Mouse (Mus musculus): ENCODE measurements around the gene 4933406M09Rik.

The 4933406M09Rik gene

DNA sequence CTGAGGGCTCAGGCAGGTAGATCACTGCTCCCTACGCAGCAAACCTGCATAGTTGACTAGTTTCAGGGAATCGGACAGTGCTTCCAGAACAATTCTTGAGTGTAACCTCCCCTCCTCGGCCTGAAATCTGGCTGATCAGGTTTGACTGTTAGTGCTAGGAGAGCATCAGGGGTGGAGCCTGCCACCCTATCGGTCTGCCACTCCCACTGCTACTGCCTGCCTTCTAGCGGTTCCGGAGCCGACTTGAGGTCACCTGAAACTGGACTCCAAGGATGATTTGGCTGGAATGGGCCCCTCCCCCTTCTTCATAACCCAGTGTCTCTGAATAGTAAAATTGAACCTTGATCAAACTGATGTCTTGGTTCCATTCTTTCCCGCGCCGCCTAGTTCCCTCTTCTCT, 47.3 kb downstream of the 4933406M09Rik start:
- no peak for DNase-seq (ENCODE audit: low spot score in 2 of 2)

DNA sequence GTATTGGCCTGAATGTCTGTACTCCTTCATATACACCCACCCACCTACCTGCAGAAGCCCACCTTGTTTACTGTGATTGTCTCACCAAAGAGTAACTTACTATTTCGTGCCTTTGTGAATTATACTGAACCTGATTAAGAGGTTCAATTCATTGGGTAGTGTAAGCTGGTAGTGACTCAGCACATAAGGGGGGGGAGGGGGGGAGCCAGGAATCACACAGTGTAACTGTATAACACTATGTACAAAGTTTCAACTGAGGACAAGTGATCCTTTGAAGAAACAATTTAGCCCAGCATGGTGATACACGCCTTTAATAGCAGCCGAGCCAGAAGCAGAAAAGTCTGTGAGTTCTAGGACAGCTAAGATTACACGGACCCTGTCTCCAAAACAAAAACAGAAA, 47.7 kb downstream of the 4933406M09Rik start:
- DNase-seq (ENCODE audit: low spot score in 2 of 2) = no peak

DNA sequence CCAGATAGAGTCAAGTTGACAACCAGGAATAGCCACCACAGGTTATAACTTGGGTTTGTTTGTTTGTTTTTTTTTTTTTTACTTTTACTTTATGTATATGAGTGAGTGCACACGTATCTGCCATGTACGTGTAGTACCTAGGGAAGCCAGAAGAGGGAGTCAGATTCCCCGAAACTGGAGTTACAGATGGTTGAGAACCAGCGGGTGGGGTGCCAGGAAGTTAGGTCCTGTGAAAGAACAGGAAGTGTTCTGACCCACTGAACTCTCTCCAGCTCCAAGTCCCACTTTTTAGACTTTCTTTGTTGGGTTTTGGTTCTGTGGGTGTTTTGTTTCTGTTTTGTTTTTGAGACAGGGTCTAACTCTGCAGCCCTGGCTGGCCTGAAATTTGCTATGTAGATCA, 49.7 kb downstream of the 4933406M09Rik start:
- no peak for DNase-seq (ENCODE audit: low spot score in 2 of 2)

DNA sequence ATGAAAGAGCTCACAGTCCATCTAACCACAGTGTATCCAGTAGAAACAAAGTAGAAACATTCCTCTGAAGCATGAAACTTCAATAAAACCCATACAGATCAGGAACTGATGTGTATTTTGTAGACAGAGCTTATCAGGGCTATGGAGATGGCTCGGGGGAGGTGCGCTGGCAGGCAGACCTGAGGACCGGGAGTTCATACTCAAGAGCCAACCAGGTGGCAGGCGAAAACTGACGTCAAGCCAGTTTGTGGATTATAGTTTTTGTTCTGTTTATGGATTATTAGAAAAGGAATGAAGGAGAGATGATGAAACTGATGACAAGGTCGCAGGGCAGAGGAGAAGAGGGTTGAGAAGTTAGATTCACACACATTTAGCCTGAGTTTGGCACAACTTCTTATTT, 54.7 kb downstream of the 4933406M09Rik start:
- DNase-seq (ENCODE audit: low spot score in 2 of 2) = no peak

Measured in urinary bladder, postnatal 4 days (tissue).